Mouse (Mus musculus): ENCODE results near the gene Tbx5. TPM values are rescaled to one million over a fixed set of nuclear protein-coding genes. Genes with fewer than 3 reads are reported as not detected.
"Not testable (repeated sequence)": the region's sequence is repeated elsewhere in the genome, so short reads cannot be mapped to it uniquely, and the experiment has no call there.

Gene Tbx5
- total and polyA plus RNA-seq, 2 experiments from 2014 or later: 17.3 to 31.1 TPM

DNA sequence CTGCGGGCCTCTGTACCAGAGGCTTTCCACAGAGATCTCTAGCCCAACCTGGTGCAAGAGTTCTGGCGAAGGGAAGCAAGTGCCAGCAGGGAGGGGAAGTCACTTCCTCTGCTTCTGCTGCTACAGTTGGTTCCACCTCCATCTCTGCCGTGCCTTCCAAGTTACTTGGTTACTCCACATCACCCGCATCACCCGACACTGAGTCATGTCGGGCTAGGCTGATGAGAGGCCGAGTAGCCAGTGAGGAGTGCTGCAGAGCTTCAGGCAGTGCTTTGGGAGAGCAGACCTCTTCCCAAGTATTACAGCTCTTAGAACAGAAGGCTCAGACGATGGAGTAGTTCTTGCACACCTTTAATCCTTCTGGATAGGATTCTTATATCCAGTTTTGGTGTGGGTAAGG, 54.9 kb downstream of the Tbx5 start:
- WGBS: 72% methylated on average over 8 of the region's 8 CpGs
- H3K36me3 ChIP-seq (replicated peaks; ENCODE audit: control insufficient read depth, insufficient read depth, low read length): no peaks in the 10 kb centered on the region; the same call in none of the 2 replicates
- no peak overlapping the region for H3K27ac ChIP-seq (ENCODE audit: low read depth)
- no peaks in the 10 kb centered on the region for H3K27me3 ChIP-seq (ENCODE audit: control insufficient read depth, insufficient read depth, low read length)
- no peaks in the 10 kb centered on the region for H3K4me1 ChIP-seq (ENCODE audit: control insufficient read depth, insufficient read depth)
- H3K4me3 ChIP-seq (ENCODE audit: low read depth, low read length): no peak overlapping the region
- DNase-seq (ENCODE audit: low spot score) (no peak), ATAC-seq (ENCODE audit: insufficient read depth, low read depth) (no peak)
- TF ChIP-seq EP300 (IDR thresholded peaks at IDR 0.05; ENCODE audit: low read depth): no peak
- TF ChIP-seq CTCF (IDR thresholded peaks at IDR 0.05; ENCODE audit: low read depth): no peak
- H3K9ac ChIP-seq (replicated peaks; ENCODE audit: low read depth, low read length): no peak overlapping the region
- no peak overlapping the region for H3K4me2 ChIP-seq (ENCODE audit: low read depth, low read length)
- no peaks in the 10 kb centered on the region for H3K9me3 ChIP-seq (replicated peaks; ENCODE audit: control insufficient read depth, low read length)

DNA sequence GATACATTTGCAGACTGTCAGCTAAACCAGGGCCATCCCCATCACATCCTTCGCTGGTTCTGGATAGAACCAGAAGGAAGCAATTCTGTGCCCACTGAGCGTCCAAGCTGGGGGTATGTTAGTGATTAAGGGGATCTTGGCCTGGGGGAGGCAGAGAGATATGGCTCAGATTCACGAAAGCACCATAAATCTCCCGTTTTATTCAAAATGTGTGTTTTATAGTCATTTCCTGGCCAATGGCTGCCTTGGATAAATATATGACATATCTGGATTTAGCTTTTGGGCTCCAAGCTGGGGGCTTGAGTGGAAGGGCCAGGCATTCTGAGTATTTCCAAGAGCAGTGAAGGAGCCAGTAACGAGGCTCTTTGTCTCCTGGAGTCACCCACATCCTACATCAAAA, 59.5 kb downstream of the Tbx5 start:
- no peak for ATAC-seq (ENCODE audit: insufficient read depth, low read depth)

DNA sequence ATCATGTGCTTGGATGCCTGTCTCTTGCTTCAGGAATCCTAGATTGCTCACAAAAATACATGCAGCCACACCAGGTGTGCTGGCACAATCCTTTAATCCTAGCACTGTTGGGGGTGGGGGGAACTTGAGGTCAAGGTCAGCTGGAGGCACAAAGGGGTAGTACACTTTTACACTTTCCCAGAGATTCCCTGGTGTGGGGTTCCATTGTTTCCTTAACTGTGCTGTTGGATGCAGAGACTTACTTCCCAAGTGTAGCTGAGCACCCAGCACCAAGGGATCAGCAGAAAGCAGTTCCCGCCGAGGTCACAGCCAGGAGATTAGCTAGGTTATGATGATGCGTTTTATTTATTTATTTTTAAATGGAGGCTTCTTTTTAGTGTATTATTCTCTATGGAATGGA, 60.6 kb downstream of the Tbx5 start:
- Histone ChIP-seq H3K4me3 (ENCODE audit: low read depth, low read length) (no peak overlapping the region), H3K4me1 (ENCODE audit: control insufficient read depth, insufficient read depth) (no peaks in the 10 kb centered on the region), H3K9ac (replicated peaks; ENCODE audit: low read depth, low read length) (no peak overlapping the region), H3K36me3 (replicated peaks; ENCODE audit: control insufficient read depth, insufficient read depth, low read length) (no peaks in the 10 kb centered on the region), H3K4me2 (ENCODE audit: low read depth, low read length) (no peak overlapping the region), H3K9me3 (replicated peaks; ENCODE audit: control insufficient read depth, low read length) (no peaks in the 10 kb centered on the region), H3K27me3 (ENCODE audit: control insufficient read depth, insufficient read depth, low read length) (no peaks in the 10 kb centered on the region), H3K27ac (ENCODE audit: low read depth) (no peak overlapping the region)
- no peak for DNase-seq (ENCODE audit: low spot score)
- WGBS: 74% methylated on average over 3 of the region's 3 CpGs
- ATAC-seq (ENCODE audit: insufficient read depth, low read depth): no peak
- TF ChIP-seq CTCF (IDR thresholded peaks at IDR 0.05; ENCODE audit: low read depth) (no peak), EP300 (IDR thresholded peaks at IDR 0.05; ENCODE audit: low read depth) (no peak)

More for the DNA sequence above, 59.5 kb downstream of the Tbx5 start:
- no peak for DNase-seq (ENCODE audit: low spot score)
- Histone ChIP-seq H3K4me1 (ENCODE audit: control insufficient read depth, insufficient read depth) (no peaks in the 10 kb centered on the region), H3K27me3 (ENCODE audit: control insufficient read depth, insufficient read depth, low read length) (no peaks in the 10 kb centered on the region), H3K9ac (replicated peaks; ENCODE audit: low read depth, low read length) (no peak overlapping the region), H3K4me2 (ENCODE audit: low read depth, low read length) (no peak overlapping the region), H3K4me3 (ENCODE audit: low read depth, low read length) (no peak overlapping the region), H3K36me3 (replicated peaks; ENCODE audit: control insufficient read depth, insufficient read depth, low read length) (no peaks in the 10 kb centered on the region), H3K27ac (ENCODE audit: low read depth) (no peak overlapping the region), H3K9me3 (replicated peaks; ENCODE audit: control insufficient read depth, low read length) (no peaks in the 10 kb centered on the region)
- TF ChIP-seq EP300 (IDR thresholded peaks at IDR 0.05; ENCODE audit: low read depth) (no peak), CTCF (IDR thresholded peaks at IDR 0.05; ENCODE audit: low read depth) (no peak)
- 65% methylated on average over 5 of the region's 5 CpGs for WGBS

GRCm38 (mm10) chr5:119896605-119897004, 64.1 kb downstream of the Tbx5 start:
- no peak overlapping the region for H3K9ac ChIP-seq (replicated peaks; ENCODE audit: low read depth, low read length)
- no peak overlapping the region for H3K4me2 ChIP-seq (ENCODE audit: low read depth, low read length)
- TF ChIP-seq CTCF (IDR thresholded peaks at IDR 0.05; ENCODE audit: low read depth) (no peak), EP300 (IDR thresholded peaks at IDR 0.05; ENCODE audit: low read depth) (no peak)
- no peak for ATAC-seq (ENCODE audit: insufficient read depth, low read depth)
- H3K27me3 ChIP-seq (ENCODE audit: control insufficient read depth, insufficient read depth, low read length): no peaks in the 10 kb centered on the region
- no peak for DNase-seq (ENCODE audit: low spot score)
- no peaks in the 10 kb centered on the region for H3K36me3 ChIP-seq (replicated peaks; ENCODE audit: control insufficient read depth, insufficient read depth, low read length)
- H3K4me1 ChIP-seq (ENCODE audit: control insufficient read depth, insufficient read depth): no peaks in the 10 kb centered on the region
- H3K4me3 ChIP-seq (ENCODE audit: low read depth, low read length): no peak overlapping the region
- H3K9me3 ChIP-seq (replicated peaks; ENCODE audit: control insufficient read depth, low read length): no peaks in the 10 kb centered on the region
- 50% methylated on average over 3 of the region's 3 CpGs for WGBS
- no peak overlapping the region for H3K27ac ChIP-seq (ENCODE audit: low read depth)

DNA sequence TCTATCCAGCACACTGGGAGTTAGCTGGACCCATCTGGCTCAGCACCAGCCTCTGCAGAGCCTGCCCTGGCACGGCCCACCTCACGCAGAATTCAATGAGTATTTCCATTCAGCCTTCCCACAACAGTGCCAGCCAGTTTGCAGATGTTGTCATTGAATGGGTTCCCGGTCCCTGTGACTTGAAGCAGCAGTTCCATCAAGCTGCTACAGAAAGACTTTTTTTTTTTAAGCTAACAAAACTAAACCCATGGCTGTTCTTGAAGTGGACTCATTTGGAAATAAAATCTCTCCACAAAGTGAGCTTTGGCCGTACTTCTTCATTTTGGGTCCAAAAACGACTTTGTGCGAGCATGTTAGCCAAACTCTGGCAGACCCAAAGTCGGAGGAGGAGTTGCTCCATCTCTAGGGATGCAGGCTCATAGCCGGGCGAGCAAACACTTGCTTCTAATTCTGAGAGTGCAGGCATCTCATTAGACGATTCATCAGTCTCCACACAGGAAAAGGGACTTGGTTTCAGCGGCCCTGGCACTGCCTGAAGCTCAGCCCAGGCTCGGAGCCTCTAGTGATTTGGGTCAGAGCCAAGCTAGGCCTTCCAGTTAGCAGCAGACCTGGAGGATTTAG, 84.2 kb downstream of the Tbx5 start:
- ATAC-seq (ENCODE audit: insufficient read depth, low read depth): peak; percentile 36; the same call in 1 of the 2 replicates
- WGBS: 55% methylated on average over 12 of the region's 12 CpGs

DNA sequence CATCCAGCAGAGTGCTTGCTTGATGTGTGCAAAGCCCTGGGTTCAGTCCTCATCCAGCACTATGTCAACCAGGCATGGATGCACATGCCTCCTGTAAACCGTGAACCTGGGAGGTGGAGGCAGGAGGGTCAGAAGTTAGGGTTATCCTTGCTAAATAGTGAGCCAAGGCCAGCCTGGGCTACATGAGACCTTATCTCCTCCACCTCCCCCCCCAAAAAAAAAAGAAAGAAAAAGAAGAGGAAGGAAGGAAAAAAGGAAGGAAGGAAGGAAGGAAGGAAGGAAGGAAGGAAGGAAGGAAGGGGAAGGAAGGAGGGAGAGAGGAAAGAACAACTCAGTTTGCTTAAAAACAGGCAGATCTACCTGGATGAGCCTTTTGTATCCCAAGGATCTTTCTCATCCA, 85.9 kb downstream of the Tbx5 start:
- H3K4me1 ChIP-seq (ENCODE audit: control insufficient read depth, insufficient read depth); H3K9ac ChIP-seq (replicated peaks; ENCODE audit: low read depth, low read length); H3K4me2 ChIP-seq (ENCODE audit: low read depth, low read length); DNase-seq (ENCODE audit: low spot score); ATAC-seq (ENCODE audit: insufficient read depth, low read depth); H3K27me3 ChIP-seq (ENCODE audit: control insufficient read depth, insufficient read depth, low read length); H3K27ac ChIP-seq (ENCODE audit: low read depth); H3K36me3 ChIP-seq (replicated peaks; ENCODE audit: control insufficient read depth, insufficient read depth, low read length); H3K9me3 ChIP-seq (replicated peaks; ENCODE audit: control insufficient read depth, low read length); H3K4me3 ChIP-seq (ENCODE audit: low read depth, low read length): not testable (repeated sequence)
- WGBS: 79% methylated on average over 1 of the region's 1 CpGs

More for the DNA sequence above, 84.2 kb downstream of the Tbx5 start:
- no peaks in the 10 kb centered on the region for H3K4me1 ChIP-seq (ENCODE audit: control insufficient read depth, insufficient read depth)
- no peak overlapping the region for H3K27ac ChIP-seq (ENCODE audit: low read depth)
- no peaks in the 10 kb centered on the region for H3K27me3 ChIP-seq (ENCODE audit: control insufficient read depth, insufficient read depth, low read length)
- no peaks in the 10 kb centered on the region for H3K9me3 ChIP-seq (replicated peaks; ENCODE audit: control insufficient read depth, low read length)
- H3K9ac ChIP-seq (replicated peaks; ENCODE audit: low read depth, low read length): no peak overlapping the region
- H3K4me2 ChIP-seq (ENCODE audit: low read depth, low read length): no peak overlapping the region
- DNase-seq (ENCODE audit: low spot score): no peak
- TF ChIP-seq EP300 (IDR thresholded peaks at IDR 0.05; ENCODE audit: low read depth) (no peak), CTCF (IDR thresholded peaks at IDR 0.05; ENCODE audit: low read depth) (no peak)
- no peak overlapping the region for H3K4me3 ChIP-seq (ENCODE audit: low read depth, low read length)
- H3K36me3 ChIP-seq (replicated peaks; ENCODE audit: control insufficient read depth, insufficient read depth, low read length): no peaks in the 10 kb centered on the region
